15 mouse cellular contexts compared by ENCODE assay signal in genomic region chr1:39648584-39648983, GRCm38 (mm10). TPM values are rescaled to one million over a fixed set of nuclear protein-coding genes. Genes with fewer than 3 reads are reported as not detected.
"Had no signal": no experiment of that assay in that cellular context is flagged by ENCODE, and none has a peak within 500 bp of the region (broad histone marks: within the 10 kb centered on the region; RNA-seq: fewer than 3 reads in every experiment).

No protein-coding gene starts in this region.

- DNase-seq: kidney, adult 8-10 months; kidney, postnatal 25 days; lung, adult 2 months; lung, postnatal 36 days; right cerebral cortex, adult 18-20 months; right cerebral cortex, postnatal 25 days; thymus, postnatal 14 days had no signal

- H3K4me3 ChIP-seq: limb, embryonic 10.5 days; liver, embryonic 15.5 days; neural tube, embryonic 13.5 days had no signal

- H3K9ac ChIP-seq: liver, embryonic 15.5 days; neural tube, embryonic 13.5 days had no signal

- H3K36me3 ChIP-seq: limb, embryonic 10.5 days; liver, embryonic 15.5 days; neural tube, embryonic 13.5 days had no signal

- H3K4me2 ChIP-seq: liver, embryonic 11.5 days; liver, embryonic 15.5 days had no signal

- ATAC-seq: intestine, embryonic 16.5 days; lung, postnatal 0 days had no signal

- H3K9me3 ChIP-seq: limb, embryonic 10.5 days; liver, embryonic 15.5 days; neural tube, embryonic 13.5 days had no signal

- H3K27ac ChIP-seq: limb, embryonic 10.5 days; liver, embryonic 15.5 days; neural tube, embryonic 13.5 days; stomach, postnatal 0 days had no signal

RNA-seq across cellular contexts. Expression of gene Creg2, which starts 2.7 kb away (rescaled TPM):
- total RNA-seq: megakaryocyte progenitor cell, adult 5-6 weeks had no signal
- polyA plus RNA-seq: liver, embryonic 11.5 days; liver, embryonic 15.5 days had no signal
